Mouse (Mus musculus): ENCODE results near the gene Phldb2.

The Phldb2 gene

GRCm38 (mm10) chr16:45946335-45946734 is 7.1 kb downstream of the Phldb2 start:
- DNase-seq, result no peak

GRCm38 (mm10) chr16:45945649-45946048 is 7.7 kb downstream of the Phldb2 start:
- DNase-seq, result no peak

GRCm38 (mm10) chr16:45945174-45945631 is 8.2 kb downstream of the Phldb2 start:
- no peak for DNase-seq

- DNase-seq, result no peak
These were observed 11.1 kb downstream of the Phldb2 start for GRCm38 (mm10) chr16:45942169-45942891.

GRCm38 (mm10) chr16:45940701-45941100 is 12.7 kb downstream of the Phldb2 start:
- no peak for DNase-seq

GRCm38 (mm10) chr16:45939436-45939835 is 14.0 kb downstream of the Phldb2 start:
- no peak for DNase-seq

- no peak for DNase-seq
These were observed 16.0 kb downstream of the Phldb2 start for GRCm38 (mm10) chr16:45937381-45937780.

- peak; percentile 3 for DNase-seq
These were observed 16.9 kb downstream of the Phldb2 start for GRCm38 (mm10) chr16:45936521-45936920.

- no peak for DNase-seq
These were observed 17.4 kb downstream of the Phldb2 start for GRCm38 (mm10) chr16:45935956-45936483.

- no peak for DNase-seq
These were observed 18.5 kb downstream of the Phldb2 start for GRCm38 (mm10) chr16:45934721-45935407.

GRCm38 (mm10) chr16:45930308-45930707 is 23.1 kb downstream of the Phldb2 start:
- no peak for DNase-seq

- no peak for DNase-seq
These were observed 25.3 kb downstream of the Phldb2 start for GRCm38 (mm10) chr16:45928090-45928489.

- no peak for DNase-seq
These were observed 25.8 kb downstream of the Phldb2 start for GRCm38 (mm10) chr16:45927601-45928000.

GRCm38 (mm10) chr16:45926875-45927274 is 26.5 kb downstream of the Phldb2 start:
- no peak for DNase-seq

- DNase-seq, result no peak
These were observed 29.5 kb downstream of the Phldb2 start for GRCm38 (mm10) chr16:45923731-45924424.

- DNase-seq, result no peak
These were observed 30.7 kb downstream of the Phldb2 start for GRCm38 (mm10) chr16:45922546-45923229.

GRCm38 (mm10) chr16:45919572-45919971 is 33.8 kb downstream of the Phldb2 start:
- DNase-seq, result peak; percentile 28

GRCm38 (mm10) chr16:45903595-45903994 is 49.8 kb downstream of the Phldb2 start:
- DNase-seq, result no peak

GRCm38 (mm10) chr16:45898459-45898858 is 54.9 kb downstream of the Phldb2 start:
- DNase-seq, result no peak

- no peak for DNase-seq
These were observed 56.8 kb downstream of the Phldb2 start for GRCm38 (mm10) chr16:45896587-45896986.

GRCm38 (mm10) chr16:45894998-45895397 is 58.4 kb downstream of the Phldb2 start:
- no peak for DNase-seq

- no peak for DNase-seq
These were observed 59.6 kb downstream of the Phldb2 start for GRCm38 (mm10) chr16:45893796-45894195.

- DNase-seq, result no peak
These were observed 60.5 kb downstream of the Phldb2 start for GRCm38 (mm10) chr16:45892928-45893327.

All from layer of hippocampus, adult 9-11 months (tissue).